Mouse (Mus musculus): Measurements from ENCODE around the gene Cyp2d11.

The Cyp2d11 gene

GRCm38 (mm10) chr15:82351480-82351879 is 42.3 kb downstream of the Cyp2d11 start:
- no peak for DNase-seq (ENCODE audit: low spot score)

- DNase-seq (ENCODE audit: low spot score), result no peak
These were observed 43.5 kb downstream of the Cyp2d11 start for GRCm38 (mm10) chr15:82350349-82350748.

- no peak for DNase-seq (ENCODE audit: low spot score)
These were observed 44.9 kb downstream of the Cyp2d11 start for GRCm38 (mm10) chr15:82348999-82349341.

GRCm38 (mm10) chr15:82348258-82348998 is 45.4 kb downstream of the Cyp2d11 start:
- DNase-seq (ENCODE audit: low spot score), result no peak

GRCm38 (mm10) chr15:82347852-82348251 is 46.0 kb downstream of the Cyp2d11 start:
- no peak for DNase-seq (ENCODE audit: low spot score)

GRCm38 (mm10) chr15:82347303-82347676 is 46.5 kb downstream of the Cyp2d11 start:
- DNase-seq (ENCODE audit: low spot score), result no peak

- no peak for DNase-seq (ENCODE audit: low spot score)
These were observed 47.1 kb downstream of the Cyp2d11 start for GRCm38 (mm10) chr15:82346580-82347302.

GRCm38 (mm10) chr15:82345820-82346470 is 47.9 kb downstream of the Cyp2d11 start:
- peak; percentile 97 for DNase-seq (ENCODE audit: low spot score)

- DNase-seq (ENCODE audit: low spot score), result no peak
These were observed 48.9 kb downstream of the Cyp2d11 start for GRCm38 (mm10) chr15:82344971-82345370.

GRCm38 (mm10) chr15:82343368-82344287 is 50.2 kb downstream of the Cyp2d11 start:
- no peak for DNase-seq (ENCODE audit: low spot score)

GRCm38 (mm10) chr15:82342543-82342935 is 51.3 kb downstream of the Cyp2d11 start:
- DNase-seq (ENCODE audit: low spot score), result no peak

- DNase-seq (ENCODE audit: low spot score), result no peak
These were observed 51.9 kb downstream of the Cyp2d11 start for GRCm38 (mm10) chr15:82341675-82342542.

GRCm38 (mm10) chr15:82341036-82341501 is 52.8 kb downstream of the Cyp2d11 start:
- no peak for DNase-seq (ENCODE audit: low spot score)

- no peak for DNase-seq (ENCODE audit: low spot score)
These were observed 53.3 kb downstream of the Cyp2d11 start for GRCm38 (mm10) chr15:82340414-82341035.

GRCm38 (mm10) chr15:82339634-82340254 is 54.1 kb downstream of the Cyp2d11 start:
- no peak for DNase-seq (ENCODE audit: low spot score)
